Mouse (Mus musculus) heart, adult 2 months (tissue): ENCODE measurements around the gene Prdm16. TPM values are rescaled to one million over a fixed set of nuclear protein-coding genes. Genes with fewer than 3 reads are reported as not detected.

Experiments
- DNase-seq, 2 experiments: peaks; one replicate each; pipeline ENCODE4 v3.0.0; 2021
- H3K27ac ChIP-seq: fragments of 200-600 bp; 2 replicates; pipeline ENCODE4 v1.8.1; 2022
- H3K27me3 ChIP-seq: fragments of 200-500 bp; 2 replicates; pipeline ENCODE4 v1.6.1; 2012; ENCODE audit warnings: mild to moderate bottlenecking, low read length, inconsistent platforms, mixed read lengths; ENCODE audit not compliant: control insufficient read depth, insufficient read depth
- H3K36me3 ChIP-seq: fragments of 200-500 bp; 2 replicates; pipeline ENCODE4 v1.6.1; 2012; ENCODE audit warnings: low read length, inconsistent platforms; ENCODE audit not compliant: control insufficient read depth, insufficient read depth
- H3K4me1 ChIP-seq: fragments of 200-500 bp; 2 replicates; pipeline ENCODE4 v1.6.1; 2011; ENCODE audit warnings: low read length; ENCODE audit not compliant: control insufficient read depth, insufficient read depth
- H3K4me3 ChIP-seq: fragments of 200-600 bp; 2 replicates; pipeline ENCODE4 v1.8.1; 2022
- H3K79me2 ChIP-seq: fragments of 200-500 bp; replicated peaks from 2 replicates; pipeline ENCODE4 v1.6.1; 2012; ENCODE audit warnings: mild to moderate bottlenecking, inconsistent platforms, low read length, moderate library complexity, mixed read lengths; ENCODE audit not compliant: control insufficient read depth, insufficient read depth
- H3K9ac ChIP-seq: fragments of 200-500 bp; 2 replicates; pipeline ENCODE4 v1.6.1; 2012; ENCODE audit warnings: low read depth, mild to moderate bottlenecking, control low read depth, inconsistent platforms, low read length, mixed read lengths
- CTCF ChIP-seq: fragments of 200-600 bp; IDR thresholded peaks from 2 replicates; pipeline ENCODE4 v1.8.1; 2022; ENCODE audit warnings: antibody characterized with exemption, mild to moderate bottlenecking, moderate library complexity
- EP300 ChIP-seq: fragments of 200-500 bp; IDR thresholded peaks from 2 replicates; pipeline ENCODE4 v1.6.1; 2011; ENCODE audit warnings: low read depth, low read length, control low read depth; ENCODE audit not compliant: insufficient read depth
- POLR2A ChIP-seq: fragments of 200-500 bp; IDR thresholded peaks from 2 replicates; pipeline ENCODE4 v1.6.1; 2011; ENCODE audit warnings: mild to moderate bottlenecking, low read depth, low read length, control low read depth; ENCODE audit not compliant: insufficient read depth
- WGBS: fragments of 180-500 bp; shearing (Covaris S2); methylation state at CpG from one replicate; pipeline ENCODE4 v1.1.7; 2018; 5-methylcytosine and 5-hydroxymethylcytosine counted together
- intact Hi-C: fragments of 180-260 bp; cut with DNase I; formaldehyde crosslinking; loops from one replicate; pipeline ENCODE4 v1.15.1; 2025
- polyA plus RNA-seq: library from polyadenylated mRNA; depleted of rRNA; stranded (reverse); fragments of >200 nt; gene quantifications from 2 replicates; pipeline ENCODE4 v1.2.3, GENCODE M21; 2012
- total RNA-seq, 2 experiments: library from RNA; stranded (reverse); gene quantifications; 2 replicates each; pipeline ENCODE4 v1.2.3; 2021

Gene Prdm16
- total and polyA plus RNA-seq, 3 experiments, result 7.6 to 18.1 (median 16.8) TPM

DNA sequence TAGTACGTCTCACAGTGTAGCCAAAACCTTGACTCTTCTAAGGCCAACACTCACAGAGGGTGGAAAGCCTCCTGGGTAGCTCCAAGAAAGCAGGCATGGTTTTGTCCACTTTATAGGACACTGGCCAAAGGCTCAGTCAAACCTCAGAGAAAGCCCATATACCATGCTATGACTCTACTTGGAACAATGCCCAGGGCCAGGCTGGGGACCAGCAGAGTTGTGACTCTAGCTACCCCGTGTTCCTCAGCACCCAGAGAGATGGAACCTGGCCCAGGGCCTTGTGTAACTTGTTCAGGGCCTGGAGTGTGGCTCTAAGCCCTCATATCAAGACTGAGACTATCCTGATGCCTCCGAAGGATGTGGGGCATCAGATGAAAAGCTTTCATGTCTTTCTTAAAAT, 178.9 kb downstream of the Prdm16 start:
- H3K36me3 ChIP-seq, result no peaks in the 10 kb centered on the region
- H3K4me3 ChIP-seq, result no peak overlapping the region
- intact Hi-C loops, result no loop called here
- no peak for DNase-seq
- TF ChIP-seq POLR2A (no peak), CTCF (no peak), EP300 (no peak)
- WGBS, result 67% methylated on average over 3 of the region's 3 CpGs
- H3K27ac ChIP-seq, result no peak overlapping the region
- no peaks in the 10 kb centered on the region for H3K79me2 ChIP-seq
- H3K4me1 ChIP-seq, result no peaks in the 10 kb centered on the region
- H3K27me3 ChIP-seq, result no peaks in the 10 kb centered on the region; the same call in 1 of the 2 replicates
- H3K9ac ChIP-seq, result no peak overlapping the region

DNA sequence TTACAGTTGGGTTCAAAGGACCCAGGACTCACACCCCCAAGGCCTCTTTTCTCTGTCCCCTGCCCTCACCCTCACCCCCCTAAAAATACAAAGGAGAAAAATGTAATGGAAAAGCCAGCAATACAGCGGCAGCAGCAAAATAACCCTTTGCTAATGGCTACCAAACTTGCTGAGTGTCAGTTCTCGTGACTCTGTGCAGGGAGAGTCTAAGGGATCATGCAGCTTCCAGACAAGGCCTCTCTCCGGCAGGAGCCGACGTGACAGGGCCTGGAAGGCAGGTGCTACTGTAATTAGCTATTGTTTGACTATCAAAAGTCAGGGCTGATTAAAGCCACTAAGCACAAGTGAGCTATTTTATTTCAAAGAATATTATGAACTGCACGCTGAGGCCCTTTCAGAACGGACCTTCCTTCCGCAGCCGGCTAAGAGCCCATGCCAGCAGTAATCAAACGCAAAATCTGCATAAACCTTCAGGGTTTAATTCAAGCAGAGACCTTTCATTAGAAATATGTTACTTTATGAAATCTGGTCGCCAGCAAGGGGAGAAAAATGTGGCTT, 180.3 kb downstream of the Prdm16 start:
- Histone ChIP-seq H3K36me3 (no peaks in the 10 kb centered on the region), H3K9ac (no peak overlapping the region), H3K27ac (no peak overlapping the region), H3K4me1 (no peaks in the 10 kb centered on the region), H3K27me3 (no peaks in the 10 kb centered on the region; the same call in 1 of the 2 replicates), H3K4me3 (no peak overlapping the region), H3K79me2 (no peaks in the 10 kb centered on the region)
- DNase-seq, result no peak
- intact Hi-C loops, result no loop called here
- WGBS, result 77% methylated on average over 11 of the region's 11 CpGs
- no peak for TF ChIP-seq EP300
- TF ChIP-seq POLR2A, result no peak

GRCm38 (mm10) chr4:154450441-154450840, 186.2 kb downstream of the Prdm16 start:
- H3K36me3 ChIP-seq, result no peaks in the 10 kb centered on the region
- H3K27ac ChIP-seq, result peak overlapping the region; percentile 28
- no peak overlapping the region for H3K4me3 ChIP-seq
- DNase-seq, result peak; percentile 38 to 49
- no peak overlapping the region for H3K9ac ChIP-seq
- TF ChIP-seq CTCF, result no peak
- no peak for TF ChIP-seq EP300
- no peak for TF ChIP-seq POLR2A
- intact Hi-C loops, result no loop called here
- WGBS, result 66% methylated on average over 9 of the region's 9 CpGs
- no peaks in the 10 kb centered on the region; the same call in 1 of the 2 replicates for H3K27me3 ChIP-seq
- H3K4me1 ChIP-seq, result peaks cover 6% of the 10 kb centered on the region
- H3K79me2 ChIP-seq, result no peaks in the 10 kb centered on the region

DNA sequence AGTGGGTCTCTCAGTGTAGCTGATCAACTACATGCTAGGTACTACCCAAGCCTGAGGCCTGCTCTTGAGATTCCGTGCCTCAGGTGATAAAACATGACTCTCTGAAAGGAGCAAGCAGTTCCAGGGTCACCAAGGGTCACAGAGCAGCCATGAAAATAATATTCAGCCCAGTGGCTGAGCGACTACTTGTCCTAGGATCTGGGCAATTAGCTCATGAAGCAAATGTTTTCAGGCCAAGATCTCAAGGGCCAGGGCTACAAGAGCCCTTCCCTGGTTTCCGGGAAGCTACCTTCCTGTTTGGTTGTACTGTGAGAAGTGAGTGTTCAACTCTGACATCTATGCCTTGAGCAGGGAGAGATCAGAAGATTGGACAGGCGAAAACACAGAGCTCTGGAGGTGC, 186.6 kb downstream of the Prdm16 start:
- intact Hi-C loops, result no loop called here
- WGBS, result 70% methylated on average over 4 of the region's 4 CpGs
- H3K4me3 ChIP-seq, result no peak overlapping the region
- no peaks in the 10 kb centered on the region for H3K79me2 ChIP-seq
- TF ChIP-seq POLR2A, result no peak
- TF ChIP-seq EP300, result 0 out of 2 replicates have a peak, but pooled peaks have one; percentile 1
- no peak for TF ChIP-seq CTCF
- no peaks in the 10 kb centered on the region; the same call in 1 of the 2 replicates for H3K27me3 ChIP-seq
- H3K27ac ChIP-seq, result peak overlapping the region; percentile 28
- H3K9ac ChIP-seq, result no peak overlapping the region
- no peak for DNase-seq
- peaks cover 6% of the 10 kb centered on the region for H3K4me1 ChIP-seq
- H3K36me3 ChIP-seq, result no peaks in the 10 kb centered on the region

- DNase-seq, result peak; percentile 53 to 55
- peak overlapping the region; percentile 17; the same call in 1 of the 2 replicates for H3K27ac ChIP-seq
- H3K4me1 ChIP-seq, result peaks cover 6% of the 10 kb centered on the region
- no peak overlapping the region for H3K9ac ChIP-seq
- no peaks in the 10 kb centered on the region; the same call in 1 of the 2 replicates for H3K27me3 ChIP-seq
- H3K79me2 ChIP-seq, result no peaks in the 10 kb centered on the region
- no peak overlapping the region for H3K4me3 ChIP-seq
- intact Hi-C loops, result loop anchor here (1.0 to 10.0 kb wide), 3 partner anchors 51 to 225 kb away; partner anchors contain the start of gene Prdm16
- WGBS, result 39% methylated on average over 3 of the region's 3 CpGs
- TF ChIP-seq POLR2A (no peak), EP300 (0 out of 2 replicates have a peak, but pooled peaks have one; percentile 14), CTCF (peak; percentile 73)
- H3K36me3 ChIP-seq, result no peaks in the 10 kb centered on the region
These were observed 187.3 kb downstream of the Prdm16 start for GRCm38 (mm10) chr4:154449343-154449742.

DNA sequence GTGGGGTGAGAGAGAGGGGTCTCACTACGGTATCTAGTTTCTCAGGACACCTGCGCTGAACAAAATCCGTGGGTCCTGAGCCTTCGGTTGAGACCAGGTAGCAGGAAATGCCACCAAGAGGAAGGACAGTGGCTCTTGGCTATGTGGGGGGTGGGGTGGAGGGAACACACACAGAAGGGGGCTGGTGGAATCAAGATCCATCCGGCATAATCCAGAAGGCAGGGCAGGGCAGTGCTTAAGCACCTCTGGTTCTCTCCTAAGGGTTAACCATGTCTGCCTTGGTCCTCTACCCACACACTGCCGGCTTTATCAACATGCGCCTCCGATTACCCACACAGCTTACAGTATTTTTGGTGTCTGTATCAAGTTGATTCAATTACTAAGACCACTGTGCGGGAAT, 191.0 kb downstream of the Prdm16 start:
- TF ChIP-seq CTCF (no peak), POLR2A (no peak)
- Histone ChIP-seq H3K79me2 (no peaks in the 10 kb centered on the region), H3K4me1 (peaks cover 5% of the 10 kb centered on the region), H3K27ac (no peak overlapping the region), H3K4me3 (no peak overlapping the region), H3K27me3 (no peaks in the 10 kb centered on the region), H3K36me3 (no peaks in the 10 kb centered on the region), H3K9ac (no peak overlapping the region)
- WGBS, result 54% methylated on average over 9 of the region's 9 CpGs
- intact Hi-C loops, result loop anchor here (10.0 kb wide), 1 partner anchor 229 kb away; no protein-coding TSS in a partner anchor
- DNase-seq, result no peak
